Mouse (Mus musculus) embryonic facial prominence, embryonic 10.5 days (tissue): ENCODE measurements around the gene Ppm1l. TPM values are rescaled to one million over a fixed set of nuclear protein-coding genes. Genes with fewer than 3 reads are reported as not detected.

Experiments used
- DNase-seq: peaks from one replicate; pipeline ENCODE4 v3.0.0-alpha.2; 2017; ENCODE audit warnings: low spot score
- H3K27ac ChIP-seq: fragments of 300-500 bp; sonication (generic); replicated peaks from 2 replicates; pipeline ENCODE4 v1.5.1; 2016; ENCODE audit warnings: mild to moderate bottlenecking
- H3K27me3 ChIP-seq: fragments of 300-500 bp; sonication (generic); replicated peaks from 2 replicates; pipeline ENCODE4 v1.6.1; 2016; ENCODE audit warnings: low read depth, mild to moderate bottlenecking; ENCODE audit not compliant: poor library complexity, severe bottlenecking
- H3K36me3 ChIP-seq: fragments of 300-500 bp; sonication (generic); replicated peaks from 2 replicates; pipeline ENCODE4 v1.6.1; 2016; ENCODE audit warnings: mild to moderate bottlenecking, moderate library complexity
- H3K4me1 ChIP-seq: fragments of 300-500 bp; sonication (generic); 2 replicates; pipeline ENCODE4 v1.6.1; 2016
- H3K4me3 ChIP-seq: fragments of 300-500 bp; sonication (generic); 2 replicates; pipeline ENCODE4 v1.5.1; 2016; ENCODE audit warnings: mild to moderate bottlenecking, moderate library complexity
- H3K9me3 ChIP-seq: fragments of 300-500 bp; sonication (generic); 2 replicates; pipeline ENCODE4 v1.6.1; 2016; ENCODE audit warnings: mild to moderate bottlenecking
- WGBS: fragments of 180-500 bp; shearing (Covaris S2); methylation state at CpG from one replicate; pipeline ENCODE4 v1.1.7; 2016; 5-methylcytosine and 5-hydroxymethylcytosine counted together
- polyA plus RNA-seq: library from polyadenylated mRNA; unstranded; fragments of >200 nt; fragmentation: Nextera tagmentation; extraction: Ambion mirVana; gene quantifications from 2 replicates; pipeline ENCODE4 v1.2.1, GENCODE M21; 2016

Ppm1l gene
- polyA plus RNA-seq, 1 experiment from 2014 or later = 10.0 TPM

GRCm38 (mm10) chr3:69300121-69300520, 16.5 kb upstream of the Ppm1l start:
- H3K9me3 ChIP-seq = no peaks in the 10 kb centered on the region

GRCm38 (mm10) chr3:69315810-69316390, 761 bp upstream of the Ppm1l start:
- peaks cover 13% of the 10 kb centered on the region; the same call in 1 of the 2 replicates for H3K27me3 ChIP-seq

More at GRCm38 (mm10) chr3:69300121-69300520, 16.5 kb upstream of the Ppm1l start:
- H3K27me3 ChIP-seq = no peaks in the 10 kb centered on the region
- H3K4me3 ChIP-seq = no peak overlapping the region
- no peaks in the 10 kb centered on the region for H3K36me3 ChIP-seq
- DNase-seq = no peak
- H3K27ac ChIP-seq = no peak overlapping the region
- H3K4me1 ChIP-seq = no peaks in the 10 kb centered on the region
- 82% methylated on average over 1 of the region's 1 CpGs for WGBS

DNA sequence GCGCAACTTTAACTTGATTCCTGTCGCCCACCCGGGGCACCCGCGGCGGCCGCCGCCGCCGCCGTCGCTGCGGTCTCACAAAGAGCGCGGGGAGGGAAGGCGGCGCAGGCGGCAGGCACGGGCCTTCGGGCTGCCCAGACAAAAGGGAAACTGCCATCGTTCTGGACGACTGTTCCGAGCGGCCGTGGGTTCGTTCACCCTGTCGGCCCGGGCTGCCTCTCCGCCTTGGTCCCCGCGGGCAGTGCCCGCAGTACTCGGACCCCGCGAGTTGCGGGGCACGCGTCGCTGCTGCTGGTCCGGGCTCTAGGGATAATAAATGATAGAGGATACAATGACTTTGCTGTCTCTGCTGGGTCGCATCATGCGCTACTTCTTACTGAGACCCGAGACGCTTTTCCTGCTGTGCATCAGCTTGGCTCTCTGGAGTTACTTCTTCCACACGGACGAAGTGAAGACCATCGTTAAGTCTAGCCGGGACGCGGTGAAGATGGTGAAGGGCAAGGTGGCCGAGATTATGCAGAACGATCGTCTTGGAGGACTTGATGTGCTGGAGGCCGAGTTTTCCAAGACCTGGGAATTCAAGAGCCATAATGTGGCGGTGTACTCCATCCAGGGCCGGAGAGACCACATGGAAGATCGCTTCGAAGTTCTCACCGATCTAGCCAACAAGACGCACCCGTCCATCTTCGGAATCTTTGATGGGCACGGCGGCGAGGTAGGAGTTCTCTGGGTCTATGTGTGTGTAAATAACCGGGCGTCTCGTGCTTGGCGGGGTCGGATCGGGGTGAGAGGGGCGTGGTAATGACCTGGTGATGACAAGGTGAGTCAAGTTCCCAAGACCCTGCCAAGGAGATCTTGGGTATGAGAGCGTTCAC, 827 bp downstream of the Ppm1l start:
- Histone ChIP-seq H3K9me3 (no peaks in the 10 kb centered on the region), H3K4me1 (peaks cover 31% of the 10 kb centered on the region), H3K27ac (peak overlapping the region; percentile 96), H3K36me3 (no peaks in the 10 kb centered on the region), H3K27me3 (peaks cover 13% of the 10 kb centered on the region; the same call in 1 of the 2 replicates), H3K4me3 (peak overlapping the region; percentile 80)
- WGBS = under 1% methylated on average over 73 of the region's 73 CpGs
- peak; percentile 78 for DNase-seq

More at GRCm38 (mm10) chr3:69315810-69316390, 761 bp upstream of the Ppm1l start:
- no peaks in the 10 kb centered on the region for H3K36me3 ChIP-seq
- H3K4me1 ChIP-seq = peaks cover 26% of the 10 kb centered on the region
- DNase-seq = no peak
- peak overlapping the region; percentile 80 for H3K4me3 ChIP-seq
- no peaks in the 10 kb centered on the region for H3K9me3 ChIP-seq
- WGBS = 3% methylated on average over 18 of the region's 18 CpGs
- H3K27ac ChIP-seq = peak overlapping the region; percentile 96

- H3K4me3 ChIP-seq = peak overlapping the region; percentile 80
- H3K4me1 ChIP-seq = peaks cover 31% of the 10 kb centered on the region
- peak; percentile 69 for DNase-seq
- no peaks in the 10 kb centered on the region for H3K9me3 ChIP-seq
- no peaks in the 10 kb centered on the region for H3K36me3 ChIP-seq
- WGBS = 10% methylated on average over 25 of the region's 25 CpGs
- peaks cover 13% of the 10 kb centered on the region; the same call in 1 of the 2 replicates for H3K27me3 ChIP-seq
- H3K27ac ChIP-seq = no peak overlapping the region
Measured at GRCm38 (mm10) chr3:69318131-69318951, 1.7 kb downstream of the Ppm1l start.

DNA sequence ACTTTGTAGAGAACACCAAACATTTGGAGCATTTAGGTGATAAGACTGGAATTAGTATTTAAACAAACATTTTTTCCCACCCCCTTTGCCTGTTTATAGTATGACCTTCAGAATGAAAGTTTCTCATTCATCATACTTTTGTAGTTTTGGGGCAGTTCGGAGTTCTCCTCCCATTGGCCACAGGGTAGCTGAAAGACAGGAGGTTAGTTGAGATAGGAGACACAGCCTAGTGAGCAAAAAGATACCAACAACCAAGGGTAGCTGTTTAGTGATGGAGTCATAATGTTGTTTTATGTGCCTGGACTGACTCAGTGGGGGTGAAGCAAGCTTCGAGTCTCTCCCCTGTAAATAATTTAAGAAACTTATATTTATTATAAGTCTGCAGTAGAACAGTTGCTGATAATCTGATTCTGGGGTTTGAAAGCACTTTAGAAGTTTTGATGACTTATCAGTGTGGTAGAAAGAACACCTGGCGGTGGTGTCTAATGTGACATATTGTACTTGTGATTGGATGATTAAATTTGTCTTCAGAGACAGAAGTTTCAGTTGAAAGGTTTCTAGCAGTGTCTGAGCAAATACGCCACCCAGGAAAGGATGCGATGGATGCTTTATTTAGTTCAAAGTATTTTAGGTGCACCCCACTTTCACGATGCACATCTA, 2.5 kb downstream of the Ppm1l start:
- 86% methylated on average over 6 of the region's 6 CpGs for WGBS
- no peak for DNase-seq
- Histone ChIP-seq H3K9me3 (no peaks in the 10 kb centered on the region), H3K4me1 (peaks cover 31% of the 10 kb centered on the region), H3K36me3 (no peaks in the 10 kb centered on the region), H3K27ac (no peak overlapping the region), H3K4me3 (peak overlapping the region; percentile 80), H3K27me3 (peaks cover 13% of the 10 kb centered on the region; the same call in 1 of the 2 replicates)

DNA sequence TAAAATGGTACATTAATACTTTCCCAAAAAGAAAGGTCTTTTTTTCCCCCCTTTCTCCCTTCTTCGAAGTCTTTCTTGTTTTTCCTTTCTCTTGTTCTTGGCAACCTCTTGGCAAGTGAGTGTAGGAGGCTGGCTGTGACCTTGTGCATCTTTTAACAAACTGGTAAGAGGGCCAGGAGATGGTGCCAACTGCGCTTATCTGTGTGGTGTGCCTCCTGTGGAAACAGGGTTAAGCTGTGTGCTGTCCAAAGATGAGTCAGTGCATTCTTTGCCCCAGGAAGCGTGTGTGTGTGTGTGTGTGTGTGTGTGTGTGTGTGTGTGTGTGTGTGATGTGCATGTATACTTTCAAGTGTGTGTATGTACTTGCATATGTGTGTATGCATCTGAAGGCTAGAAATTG, 7.3 kb downstream of the Ppm1l start:
- WGBS = 90% methylated on average over 3 of the region's 3 CpGs
- no peak overlapping the region for H3K4me3 ChIP-seq
- no peaks in the 10 kb centered on the region for H3K27me3 ChIP-seq
- H3K9me3 ChIP-seq = no peaks in the 10 kb centered on the region
- peaks cover 12% of the 10 kb centered on the region for H3K4me1 ChIP-seq
- no peak for DNase-seq
- 0 out of 2 replicates have a peak, but pooled peaks cover 3% of the 10 kb centered on the region for H3K36me3 ChIP-seq
- H3K27ac ChIP-seq = no peak overlapping the region

- H3K9me3 ChIP-seq = no peaks in the 10 kb centered on the region
- H3K36me3 ChIP-seq = 0 out of 2 replicates have a peak, but pooled peaks cover 3% of the 10 kb centered on the region
- no peak for DNase-seq
- no peaks in the 10 kb centered on the region for H3K27me3 ChIP-seq
- no peak overlapping the region for H3K27ac ChIP-seq
- 66% methylated on average over 5 of the region's 5 CpGs for WGBS
- no peak overlapping the region for H3K4me3 ChIP-seq
- H3K4me1 ChIP-seq = peaks cover 9% of the 10 kb centered on the region; the same call in 1 of the 2 replicates
Measured at GRCm38 (mm10) chr3:69329910-69330309, 13.2 kb downstream of the Ppm1l start.

DNA sequence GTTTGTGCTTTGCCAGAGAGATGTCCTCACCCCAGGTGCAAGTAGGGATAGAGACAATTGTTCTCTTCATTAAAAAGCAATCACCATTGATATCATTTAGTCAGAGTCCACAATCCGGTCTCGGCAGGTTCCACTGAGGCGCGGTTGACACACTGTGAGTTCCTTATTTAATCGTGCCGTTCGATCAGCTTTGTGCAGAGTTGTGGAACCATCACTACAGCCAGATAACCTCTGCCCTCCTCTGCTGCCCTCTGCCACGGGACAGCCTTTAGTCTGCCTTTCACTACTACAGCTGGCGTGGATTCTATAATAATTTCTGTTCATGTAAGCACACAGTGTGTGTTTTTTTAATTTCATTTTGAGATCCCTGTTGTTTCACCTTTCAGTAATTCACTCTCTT, 17.2 kb downstream of the Ppm1l start:
- DNase-seq = no peak
- no peak overlapping the region for H3K4me3 ChIP-seq
- H3K27me3 ChIP-seq = no peaks in the 10 kb centered on the region
- H3K9me3 ChIP-seq = no peaks in the 10 kb centered on the region
- no peaks in the 10 kb centered on the region for H3K36me3 ChIP-seq
- H3K27ac ChIP-seq = no peak overlapping the region
- peaks cover 9% of the 10 kb centered on the region; the same call in 1 of the 2 replicates for H3K4me1 ChIP-seq
- WGBS = 64% methylated on average over 9 of the region's 9 CpGs

- WGBS = 80% methylated on average over 1 of the region's 1 CpGs
- no peak for DNase-seq
- H3K4me1 ChIP-seq = peaks cover 11% of the 10 kb centered on the region
Measured at GRCm38 (mm10) chr3:69340486-69340885, 23.8 kb downstream of the Ppm1l start.

GRCm38 (mm10) chr3:69340971-69341370, 24.3 kb downstream of the Ppm1l start:
- no peaks in the 10 kb centered on the region for H3K27me3 ChIP-seq
- H3K36me3 ChIP-seq = no peaks in the 10 kb centered on the region
- no peak overlapping the region for H3K27ac ChIP-seq
- peaks cover 11% of the 10 kb centered on the region for H3K4me1 ChIP-seq
- no peaks in the 10 kb centered on the region for H3K9me3 ChIP-seq
- DNase-seq = no peak
- no peak overlapping the region for H3K4me3 ChIP-seq

More at GRCm38 (mm10) chr3:69340486-69340885, 23.8 kb downstream of the Ppm1l start:
- Histone ChIP-seq H3K4me3 (no peak overlapping the region), H3K9me3 (no peaks in the 10 kb centered on the region), H3K27me3 (no peaks in the 10 kb centered on the region), H3K27ac (no peak overlapping the region), H3K36me3 (no peaks in the 10 kb centered on the region)

- no peak for DNase-seq
- no peak overlapping the region for H3K4me3 ChIP-seq
- H3K4me1 ChIP-seq = peaks cover 11% of the 10 kb centered on the region
- H3K27ac ChIP-seq = no peak overlapping the region
- H3K27me3 ChIP-seq = no peaks in the 10 kb centered on the region
- WGBS = 90% methylated on average over 8 of the region's 8 CpGs
- H3K36me3 ChIP-seq = no peaks in the 10 kb centered on the region
- H3K9me3 ChIP-seq = no peaks in the 10 kb centered on the region
Measured at GRCm38 (mm10) chr3:69341514-69341913, 24.9 kb downstream of the Ppm1l start.
